Mouse (Mus musculus) cerebral cortex, adult 2 months (tissue): ENCODE results near the gene Dmxl2.

Experiments used
- WGBS: fragments of 180-500 bp; shearing (Covaris S2); methylation state at CpG from one replicate; pipeline ENCODE4 v1.1.7; 2018; 5-methylcytosine and 5-hydroxymethylcytosine counted together

The Dmxl2 gene

GRCm38 (mm10) chr9:54499291-54499690, 2.1 kb downstream of the Dmxl2 start:
- 46% methylated on average over 6 of the region's 6 CpGs for WGBS

GRCm38 (mm10) chr9:54490431-54490830, 11.0 kb downstream of the Dmxl2 start:
- 88% methylated on average over 2 of the region's 2 CpGs for WGBS

GRCm38 (mm10) chr9:54489599-54489998, 11.8 kb downstream of the Dmxl2 start:
- WGBS = 71% methylated on average over 2 of the region's 2 CpGs

- 89% methylated on average over 2 of the region's 2 CpGs for WGBS
These were observed 16.5 kb downstream of the Dmxl2 start for GRCm38 (mm10) chr9:54484927-54485326.

GRCm38 (mm10) chr9:54483215-54483614, 18.2 kb downstream of the Dmxl2 start:
- 51% methylated on average over 4 of the region's 4 CpGs for WGBS

GRCm38 (mm10) chr9:54482763-54483162, 18.7 kb downstream of the Dmxl2 start:
- 91% methylated on average over 4 of the region's 4 CpGs for WGBS

GRCm38 (mm10) chr9:54479054-54479453, 22.4 kb downstream of the Dmxl2 start:
- 79% methylated on average over 1 of the region's 1 CpGs for WGBS

GRCm38 (mm10) chr9:54478117-54478516, 23.3 kb downstream of the Dmxl2 start:
- WGBS = 65% methylated on average over 3 of the region's 3 CpGs

- WGBS = 86% methylated on average over 5 of the region's 5 CpGs
These were observed 26.9 kb downstream of the Dmxl2 start for GRCm38 (mm10) chr9:54474546-54474945.

- WGBS = 31% methylated on average over 4 of the region's 4 CpGs
These were observed 27.4 kb downstream of the Dmxl2 start for GRCm38 (mm10) chr9:54474031-54474430.

- WGBS = 49% methylated on average over 3 of the region's 3 CpGs
These were observed 28.6 kb downstream of the Dmxl2 start for GRCm38 (mm10) chr9:54472784-54473183.

- 91% methylated on average over 2 of the region's 2 CpGs for WGBS
These were observed 32.1 kb downstream of the Dmxl2 start for GRCm38 (mm10) chr9:54469339-54469738.

- 49% methylated on average over 1 of the region's 1 CpGs for WGBS
These were observed 33.9 kb downstream of the Dmxl2 start for GRCm38 (mm10) chr9:54467433-54467933.

GRCm38 (mm10) chr9:54463483-54464054, 37.9 kb downstream of the Dmxl2 start:
- 42% methylated on average over 4 of the region's 4 CpGs for WGBS

GRCm38 (mm10) chr9:54439015-54439414, 62.4 kb downstream of the Dmxl2 start:
- WGBS = 53% methylated on average over 6 of the region's 6 CpGs

GRCm38 (mm10) chr9:54438246-54438645, 63.2 kb downstream of the Dmxl2 start:
- 41% methylated on average over 2 of the region's 2 CpGs for WGBS

- 94% methylated on average over 2 of the region's 2 CpGs for WGBS
These were observed 85.2 kb downstream of the Dmxl2 start for GRCm38 (mm10) chr9:54416238-54416637.

GRCm38 (mm10) chr9:54356756-54357155, 144.7 kb downstream of the Dmxl2 start:
- WGBS = 91% methylated on average over 8 of the region's 8 CpGs

GRCm38 (mm10) chr9:54342026-54342425, 159.4 kb downstream of the Dmxl2 start:
- 76% methylated on average over 7 of the region's 7 CpGs for WGBS

GRCm38 (mm10) chr9:54336532-54337144, 164.8 kb downstream of the Dmxl2 start:
- WGBS = 58% methylated on average over 6 of the region's 6 CpGs

GRCm38 (mm10) chr9:54335582-54335981, 165.8 kb downstream of the Dmxl2 start:
- WGBS = 67% methylated on average over 12 of the region's 12 CpGs

- WGBS = 93% methylated on average over 7 of the region's 7 CpGs
These were observed 172.2 kb downstream of the Dmxl2 start for GRCm38 (mm10) chr9:54329201-54329600.

- WGBS = 49% methylated on average over 8 of the region's 8 CpGs
These were observed 178.0 kb downstream of the Dmxl2 start for GRCm38 (mm10) chr9:54323456-54323855.

- WGBS = 77% methylated on average over 9 of the region's 9 CpGs
These were observed 185.1 kb downstream of the Dmxl2 start for GRCm38 (mm10) chr9:54316363-54316762.
